Mouse (Mus musculus) left cerebral cortex, postnatal 25 days (tissue): ENCODE measurements at regions not wholly inside any gene's neighbourhood (a gene's known extent, or its start where the extent isn't known, plus 50 kb on each side); places are given as distances from the start of the nearest gene placed in this dataset.

ENCODE experiments used
- DNase-seq, 2 experiments: peaks; one replicate each; pipeline ENCODE4 v3.0.0; 2022; ENCODE audit warnings: low spot score in 2 of 2, mixed read lengths in 1 of 2
- intact Hi-C: fragments of 180-260 bp; cut with DNase I; formaldehyde crosslinking; loops from one replicate; pipeline ENCODE4 v1.15.1; 2025

DNA sequence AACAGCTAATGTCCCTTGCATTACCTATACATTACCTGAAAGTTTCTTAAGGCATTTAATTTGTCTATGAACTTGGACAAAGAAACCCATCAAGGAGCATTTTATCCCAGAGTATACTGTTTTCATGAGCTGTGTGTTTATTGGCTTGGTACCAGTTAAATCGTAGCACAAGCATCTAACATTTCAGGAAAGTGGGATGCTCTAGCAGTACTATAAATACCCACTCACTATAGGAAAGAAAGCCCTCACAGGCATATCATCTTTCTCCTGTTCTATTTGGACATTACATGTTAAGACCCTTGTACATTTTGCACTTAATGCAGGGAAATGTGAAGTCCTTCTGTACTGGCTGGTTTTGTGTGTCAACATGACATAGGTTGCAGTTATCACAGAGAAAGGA lies 163.9 kb downstream of the Ptprc start:
- intact Hi-C loops, result no loop called here

DNA sequence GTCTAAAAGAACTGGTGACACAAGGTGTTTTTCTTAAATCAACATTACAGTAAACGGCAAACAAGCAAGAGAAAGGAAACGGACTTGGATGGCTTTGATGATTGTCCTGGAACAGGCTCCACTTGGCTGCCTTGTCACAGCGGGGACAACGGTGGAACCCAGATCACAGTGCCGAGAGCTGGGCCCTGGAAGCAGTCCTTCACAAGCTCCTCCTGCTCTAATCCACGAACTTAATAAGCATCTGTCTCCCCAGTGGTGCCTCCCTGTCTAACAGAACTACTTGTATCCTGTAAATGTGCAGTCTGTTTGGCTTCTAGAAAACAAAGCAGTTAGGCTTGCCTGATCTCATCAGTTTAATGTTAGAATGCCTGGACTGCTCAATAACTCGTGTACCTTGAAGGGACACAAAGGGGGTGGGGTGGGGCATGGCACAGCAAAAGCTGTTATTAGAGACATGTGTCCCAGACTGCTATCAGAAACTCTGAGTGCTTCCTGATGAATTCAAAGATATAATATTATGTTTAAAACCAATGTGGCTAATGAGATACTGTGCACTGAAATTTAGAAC lies 164.5 kb downstream of the Ptprc start:
- intact Hi-C loops, result no loop called here
- no peak for DNase-seq

More for the DNA sequence above, 163.9 kb downstream of the Ptprc start:
- DNase-seq, result no peak

DNA sequence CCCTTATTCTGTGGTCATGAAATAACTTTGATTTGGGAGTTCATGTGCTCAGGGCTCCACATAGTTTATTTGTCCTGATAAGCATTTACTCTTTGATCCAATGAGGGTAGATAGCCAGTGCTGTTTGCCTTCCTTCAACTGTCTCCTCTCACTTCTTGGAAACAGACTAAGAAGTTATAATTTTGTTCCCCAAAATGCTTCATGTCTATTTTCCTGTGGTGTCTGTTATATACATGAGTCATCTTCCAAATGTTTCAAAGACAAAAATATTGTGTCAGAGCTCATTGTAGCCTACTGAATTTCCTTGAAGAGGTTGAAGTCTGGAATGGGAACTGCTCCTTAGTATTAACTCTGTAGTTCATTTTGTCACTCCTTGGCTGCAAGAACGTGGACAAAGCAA lies 168.7 kb downstream of the Ptprc start:
- peak in 1 of 2 experiments; percentile 50 for DNase-seq
- intact Hi-C loops, result no loop called here

DNA sequence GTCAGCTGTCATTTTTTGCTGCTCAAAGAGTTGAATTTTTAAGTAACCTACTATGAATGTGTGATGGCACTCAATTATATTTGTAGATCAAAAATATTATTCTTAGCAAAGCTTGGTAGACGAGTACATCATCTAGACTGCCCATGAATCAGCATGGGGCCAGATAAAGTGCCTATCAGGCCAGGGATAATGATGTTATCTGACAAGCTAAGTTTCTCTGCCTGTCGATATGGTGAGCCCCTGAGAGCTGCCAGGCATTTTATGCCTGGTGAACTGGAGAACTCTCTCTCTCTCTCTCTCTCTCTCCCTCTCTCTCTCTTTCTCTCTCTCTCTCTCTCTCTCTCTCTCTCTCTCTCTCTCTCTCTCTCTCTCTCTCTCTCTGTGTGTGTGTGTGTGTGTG lies 171.2 kb downstream of the Ptprc start:
- intact Hi-C loops, result no loop called here
- no peak for DNase-seq

DNA sequence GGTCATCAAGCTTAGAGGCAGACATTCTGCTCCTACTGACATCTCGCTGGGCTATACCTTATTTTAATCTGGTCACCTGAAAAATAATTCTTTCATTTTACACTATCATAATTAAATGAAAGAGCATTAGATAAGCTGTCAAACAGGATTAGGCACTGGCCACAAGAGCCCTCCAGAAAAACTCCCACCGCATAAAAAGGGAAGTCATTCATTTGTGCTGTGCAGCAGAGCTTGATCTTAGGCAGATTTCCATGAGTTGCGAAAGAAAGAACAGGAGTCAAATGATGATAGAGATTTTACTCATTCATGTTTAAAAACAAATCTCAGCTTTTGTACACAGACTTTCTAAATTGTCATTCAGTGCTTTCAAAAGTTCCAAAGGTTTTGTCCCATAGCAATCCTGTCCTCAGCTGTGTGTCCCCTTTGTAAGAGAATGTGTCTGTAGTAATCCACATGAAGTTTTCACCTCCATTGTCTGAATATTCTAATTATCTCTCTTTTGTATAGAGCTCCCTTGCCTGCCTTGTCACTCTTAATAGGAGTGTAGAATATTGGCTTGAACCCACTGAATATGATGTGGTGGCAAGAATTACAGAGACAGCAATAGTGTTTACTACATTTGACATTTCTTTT lies 176.1 kb downstream of the Ptprc start:
- intact Hi-C loops, result no loop called here
- no peak for DNase-seq

GRCm38 (mm10) chr1:137996041-137996440 lies 179.5 kb downstream of the Ptprc start:
- intact Hi-C loops, result no loop called here
- DNase-seq, result no peak

- intact Hi-C loops, result no loop called here
- DNase-seq, result no peak
Measured at GRCm38 (mm10) chr1:137991936-137992335, 183.6 kb downstream of the Ptprc start.

DNA sequence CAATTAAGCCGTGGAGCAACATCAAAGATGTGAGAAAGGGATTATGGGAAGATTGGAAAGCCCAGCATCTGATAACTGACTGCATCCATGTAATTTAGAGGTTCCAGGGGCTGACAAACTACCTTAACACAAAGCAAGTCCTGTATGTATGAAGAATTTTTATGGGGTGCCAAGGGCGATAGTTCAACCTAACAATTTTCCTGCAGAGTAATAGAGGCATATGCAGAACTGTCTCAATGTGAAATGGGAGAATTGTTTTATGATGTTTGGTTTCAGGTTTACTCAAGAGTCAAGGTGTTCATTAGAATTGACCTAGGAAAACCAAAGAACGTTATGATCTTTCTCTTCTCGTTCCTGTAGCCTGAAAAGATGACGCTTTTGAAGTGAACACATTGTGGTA lies 184.1 kb downstream of the Ptprc start:
- no peak for DNase-seq
- intact Hi-C loops, result no loop called here

DNA sequence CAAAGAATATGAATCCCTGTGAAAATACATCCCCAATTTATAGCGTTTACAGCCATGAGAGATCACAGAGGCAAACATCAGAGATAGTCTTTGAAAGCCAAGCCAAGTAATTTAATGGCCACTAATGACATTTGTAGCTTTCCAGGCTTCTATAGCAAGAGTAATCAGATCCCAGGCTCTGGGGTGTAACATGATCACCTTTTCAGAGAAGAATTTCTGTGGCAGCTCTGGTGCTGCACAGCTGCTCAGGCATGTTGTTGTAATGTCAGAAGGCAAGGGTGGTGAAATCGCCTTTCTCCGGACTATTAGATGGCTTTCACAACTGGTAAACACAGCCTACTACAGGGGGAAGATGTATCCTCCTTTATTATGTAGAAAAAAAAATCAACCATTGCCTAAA lies 202.1 kb downstream of the Ptprc start:
- DNase-seq, result no peak
- intact Hi-C loops, result loop anchor here (5.0 kb wide), 1 partner anchor 301 kb away; no protein-coding TSS in a partner anchor

DNA sequence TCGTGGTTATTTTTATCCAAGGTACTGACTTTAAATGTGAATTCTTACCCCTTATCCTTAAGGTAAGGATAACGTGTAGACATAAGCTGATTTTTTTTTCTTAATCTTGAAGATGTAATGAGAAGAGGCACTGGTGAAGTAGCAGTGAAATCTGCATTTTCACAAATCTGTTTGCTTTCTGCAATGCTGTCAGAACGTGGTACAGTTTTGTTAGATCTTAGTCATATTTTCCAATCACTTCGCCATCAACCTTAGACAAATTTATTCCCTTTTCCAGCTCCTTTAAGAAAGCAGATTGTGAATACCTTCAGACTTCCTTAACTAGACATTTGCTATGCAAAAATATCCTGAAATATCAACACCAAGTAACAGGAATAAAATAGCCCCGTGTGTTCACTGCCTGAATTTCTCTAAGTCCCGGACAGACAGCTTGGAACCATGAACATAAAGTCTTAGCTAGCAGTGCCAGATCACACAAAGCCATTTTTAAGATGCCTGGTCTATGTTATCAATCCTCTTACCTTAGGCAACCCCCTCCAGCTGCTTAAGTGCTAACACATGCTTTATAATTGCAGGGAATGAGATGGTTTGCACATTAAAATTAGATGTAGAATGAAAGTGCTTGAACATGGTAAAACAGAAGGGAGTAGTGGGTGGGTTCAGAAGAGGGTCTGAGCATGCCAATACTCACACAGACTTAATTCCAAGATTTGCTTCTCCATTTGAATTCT lies 202.7 kb downstream of the Ptprc start:
- DNase-seq, result peak; percentile 42 to 78
- intact Hi-C loops, result loop anchor here (5.0 kb wide), 1 partner anchor 300 kb away; no protein-coding TSS in a partner anchor

DNA sequence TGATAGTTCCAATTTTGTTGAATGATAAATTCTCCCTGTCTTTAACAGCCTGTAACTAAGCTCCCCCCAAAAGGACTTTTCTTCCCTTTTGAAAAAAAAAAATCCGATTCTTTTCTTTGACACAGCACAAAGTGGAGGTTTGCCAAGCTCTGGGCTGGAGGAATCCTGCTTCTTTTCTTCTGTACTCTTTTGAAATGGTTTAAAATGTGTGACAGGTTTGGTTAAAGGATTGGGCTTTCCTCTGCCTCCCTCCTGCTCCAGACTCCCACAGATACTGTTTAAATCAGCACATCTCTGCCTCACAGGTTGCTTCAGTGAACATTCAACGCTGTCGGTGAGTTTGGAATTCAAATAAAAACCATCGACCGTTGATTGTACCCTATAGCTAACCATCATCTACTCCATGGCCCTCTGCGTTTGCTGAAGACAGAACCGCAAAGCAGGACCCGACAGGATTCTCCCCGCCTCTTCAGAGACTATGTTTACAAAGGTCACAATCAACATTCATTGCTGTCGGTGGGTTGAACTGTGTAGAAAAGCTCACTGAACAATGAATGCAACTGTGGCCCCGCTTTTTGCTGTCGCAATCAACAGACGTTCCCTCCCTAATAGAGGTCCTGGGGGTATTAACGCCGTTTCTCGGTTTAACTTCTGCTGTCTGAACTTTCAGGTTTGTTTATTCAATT lies 209.2 kb downstream of the Ptprc start:
- intact Hi-C loops, result loop anchor here (5.0 to 10.0 kb wide), 2 partner anchors 64 to 631 kb away; no protein-coding TSS in a partner anchor
- DNase-seq, result peak in 1 of 2 experiments; percentile 76

DNA sequence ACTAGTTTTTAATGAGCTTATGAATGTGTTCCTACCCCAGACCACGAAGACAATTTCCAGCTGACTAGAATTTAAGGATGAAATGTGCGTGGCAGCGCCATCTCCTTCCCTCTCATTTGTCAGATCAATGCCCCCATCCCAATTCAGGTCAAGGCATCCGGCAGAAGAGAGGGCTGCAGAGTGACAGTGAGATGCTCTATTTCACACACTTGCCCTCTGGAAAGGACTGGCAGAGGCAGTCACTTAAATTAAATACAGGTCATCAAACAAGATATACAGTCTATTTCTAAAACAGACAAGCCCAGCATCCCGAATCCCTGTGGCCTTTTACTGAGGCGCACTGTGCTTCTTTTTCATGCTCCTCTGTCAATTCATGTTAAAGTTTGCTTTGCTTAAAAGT lies 211.9 kb downstream of the Ptprc start:
- intact Hi-C loops, result loop anchor here (10.0 kb wide), 1 partner anchor 629 kb away; no protein-coding TSS in a partner anchor
- DNase-seq, result no peak

DNA sequence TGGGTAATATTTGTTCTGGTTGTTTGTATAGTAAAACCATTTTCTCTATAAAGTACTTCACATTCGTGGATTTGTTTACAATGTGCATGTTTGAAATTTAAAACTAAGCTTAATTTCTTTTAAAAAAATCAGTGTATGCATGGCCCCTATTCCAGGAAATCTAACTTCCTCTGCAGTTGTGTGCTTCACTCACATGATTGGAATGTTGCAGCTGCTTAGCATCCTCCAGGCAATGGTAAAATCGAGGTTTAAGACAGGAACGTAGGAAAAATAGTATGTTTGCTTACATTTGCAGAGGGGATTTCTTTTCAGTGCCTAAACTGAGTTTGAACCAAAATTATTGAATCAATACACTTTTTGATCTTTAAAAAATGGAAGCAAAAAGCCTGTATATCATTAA lies 217.5 kb downstream of the Ptprc start:
- intact Hi-C loops, result no loop called here
- DNase-seq, result no peak

- DNase-seq, result no peak
- intact Hi-C loops, result no loop called here
Measured at GRCm38 (mm10) chr1:137955993-137956392, 219.5 kb downstream of the Ptprc start.

DNA sequence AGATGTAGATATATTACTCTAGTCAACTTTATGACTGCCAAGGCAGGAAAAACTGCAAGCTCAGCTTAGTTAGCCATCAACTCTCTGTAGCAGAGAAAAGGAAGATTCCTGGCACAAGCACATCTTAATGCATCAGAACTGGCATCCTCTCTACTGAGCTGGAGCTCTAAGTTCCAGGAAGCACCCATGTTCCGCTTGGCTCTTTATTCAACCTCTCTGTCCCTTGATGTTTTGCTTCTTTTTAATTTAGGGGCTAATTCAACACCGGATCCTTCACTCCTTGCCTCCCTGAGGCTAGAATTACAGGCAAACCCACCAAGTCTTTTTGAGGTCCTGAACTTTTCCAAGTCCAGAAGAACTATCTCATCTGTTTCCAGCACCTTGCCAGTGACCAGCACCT lies 220.4 kb downstream of the Ptprc start:
- intact Hi-C loops, result no loop called here
- DNase-seq, result no peak

GRCm38 (mm10) chr1:137953369-137953768 lies 222.1 kb downstream of the Ptprc start:
- intact Hi-C loops, result no loop called here
- DNase-seq, result no peak

- DNase-seq, result no peak
- intact Hi-C loops, result no loop called here
Measured at GRCm38 (mm10) chr1:137952777-137953176, 222.7 kb downstream of the Ptprc start.

DNA sequence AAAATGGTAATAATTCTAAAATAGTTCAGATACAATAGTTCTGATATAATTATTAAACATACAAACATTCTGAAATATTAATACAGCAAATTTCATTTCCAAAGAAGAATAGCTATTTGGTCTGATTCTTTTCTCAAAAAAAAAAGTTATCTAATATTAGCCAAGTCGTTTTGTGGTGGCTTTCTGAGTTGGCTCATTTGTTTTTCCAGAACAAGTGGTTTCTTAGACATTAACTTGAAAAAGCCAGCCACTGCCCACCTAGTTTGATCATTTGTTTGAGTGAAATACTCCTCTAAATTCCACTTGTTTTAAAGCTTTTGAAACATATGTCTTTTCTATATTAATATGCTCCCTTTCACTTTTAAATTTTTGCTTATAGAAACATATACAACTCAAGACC lies 227.6 kb downstream of the Ptprc start:
- intact Hi-C loops, result no loop called here

DNA sequence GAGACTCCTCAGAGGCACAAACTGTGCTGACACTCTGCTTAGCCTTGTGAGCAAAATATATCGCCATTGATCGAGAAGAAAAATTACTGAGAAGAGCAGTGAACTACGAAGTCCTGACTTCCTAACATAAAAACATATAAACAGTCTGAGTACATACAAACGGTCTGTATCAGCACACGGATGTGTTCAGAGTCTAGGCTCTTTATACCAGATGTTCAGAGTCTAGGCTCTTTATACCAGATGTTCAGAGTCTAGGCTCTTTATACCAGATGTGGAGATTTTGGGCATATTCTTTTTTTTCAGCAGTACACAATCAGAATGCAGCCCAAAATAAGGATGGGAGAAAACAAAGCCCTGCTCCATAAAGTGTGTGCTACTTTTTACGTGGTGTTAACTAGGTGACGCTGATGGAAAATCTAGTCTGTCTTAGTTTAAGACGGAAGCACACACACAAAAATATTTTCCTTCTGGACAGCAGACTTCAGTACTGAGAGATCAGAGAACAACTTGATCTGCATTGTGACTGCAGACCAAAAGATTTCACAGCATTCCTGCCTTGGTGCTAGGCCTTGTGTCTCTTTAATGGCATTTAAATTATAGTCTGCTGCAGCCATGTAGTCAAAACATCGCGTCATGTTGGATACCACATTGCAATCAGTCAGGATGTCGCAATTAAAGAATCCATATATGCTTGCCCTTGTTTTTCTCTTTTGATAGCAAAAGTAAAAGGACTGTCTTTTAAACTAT lies 233.6 kb downstream of the Ptprc start:
- no peak for DNase-seq
- intact Hi-C loops, result no loop called here

More for the DNA sequence above, 227.6 kb downstream of the Ptprc start:
- no peak for DNase-seq

DNA sequence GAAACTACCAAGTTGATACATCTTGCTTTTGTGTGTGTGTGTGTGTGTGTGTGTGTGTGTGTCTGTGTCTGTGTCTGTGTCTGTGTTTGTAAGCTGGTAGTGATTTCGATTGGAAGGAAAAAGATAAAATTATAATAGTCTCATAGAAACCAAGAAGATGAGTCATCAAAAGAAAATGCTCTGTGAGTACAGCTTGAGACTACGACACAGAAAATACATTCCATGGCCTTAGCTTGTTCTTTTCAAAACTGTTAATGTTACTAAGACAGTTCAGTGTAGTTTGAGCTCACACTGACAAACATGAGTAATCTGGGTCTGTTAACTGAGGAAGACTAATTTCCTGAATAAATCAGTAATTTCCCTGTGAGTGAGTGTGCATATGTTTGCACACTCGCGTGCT lies 239.8 kb downstream of the Ptprc start:
- intact Hi-C loops, result no loop called here
- DNase-seq, result no peak
